Mouse (Mus musculus) hindbrain, postnatal 0 days (tissue): Measurements from ENCODE around the gene Ints14. TPM values are rescaled to one million over a fixed set of nuclear protein-coding genes. Genes with fewer than 3 reads are reported as not detected.

Experiments used
- ATAC-seq: fragments of 200-750 bp; cut with Nextera tagmentation; 2 replicates; pipeline ENCODE4 v1.8.0; 2017; ENCODE audit warnings: mild to moderate bottlenecking, moderate TSS enrichment, moderate library complexity
- DNase-seq: peaks from one replicate; pipeline ENCODE4 v3.0.0-alpha.2; 2015; ENCODE audit warnings: low spot score
- H3K27ac ChIP-seq: fragments of 300-500 bp; sonication (generic); 2 replicates; pipeline ENCODE4 v1.5.1; 2014; ENCODE audit warnings: mild to moderate bottlenecking
- H3K27me3 ChIP-seq: fragments of 300-500 bp; sonication (generic); 2 replicates; pipeline ENCODE4 v1.6.1; 2014; ENCODE audit warnings: low read length, mixed read lengths; ENCODE audit not compliant: insufficient read depth
- H3K36me3 ChIP-seq: fragments of 300-500 bp; sonication (generic); 2 replicates; pipeline ENCODE4 v1.6.1; 2014; ENCODE audit warnings: low read length, mixed read lengths; ENCODE audit not compliant: insufficient read depth
- H3K4me1 ChIP-seq: fragments of 300-500 bp; sonication (generic); 2 replicates; pipeline ENCODE4 v1.6.1; 2014; ENCODE audit warnings: antibody characterized with exemption, low read length, mixed read lengths; ENCODE audit not compliant: insufficient read depth
- H3K4me2 ChIP-seq: fragments of 300-500 bp; sonication (generic); 2 replicates; pipeline ENCODE4 v1.6.1; 2014; ENCODE audit warnings: low read depth, mild to moderate bottlenecking, low read length, moderate library complexity, mixed read lengths
- H3K4me3 ChIP-seq: fragments of 300-500 bp; sonication (generic); 2 replicates; pipeline ENCODE4 v1.5.1; 2014; ENCODE audit warnings: low read length
- H3K9ac ChIP-seq: fragments of 300-500 bp; sonication (generic); replicated peaks from 2 replicates; pipeline ENCODE4 v1.6.1; 2014; ENCODE audit warnings: mild to moderate bottlenecking, low read length, moderate library complexity, mixed read lengths
- H3K9me3 ChIP-seq: fragments of 300-500 bp; sonication (generic); 2 replicates; pipeline ENCODE4 v1.6.1; 2016; ENCODE audit warnings: low read length, mixed read lengths
- CTCF ChIP-seq: IDR thresholded peaks from 2 replicates; pipeline ENCODE4 v1.5.1; 2016; ENCODE audit warnings: antibody characterized with exemption, control low read depth, low read depth
- WGBS: fragments of 180-500 bp; shearing (Covaris S2); extraction: QIAGEN DNeasy Blood & Tissue Kit; methylation state at CpG from one replicate; pipeline ENCODE4 v1.1.7; 2014; 5-methylcytosine and 5-hydroxymethylcytosine counted together
- polyA plus RNA-seq: library from polyadenylated mRNA; unstranded; fragments of >200 nt; fragmentation: Nextera tagmentation; extraction: Ambion mirVana; gene quantifications from 2 replicates; pipeline ENCODE4 v1.2.1, GENCODE M21; 2015
- total RNA-seq: library from RNA; depleted of rRNA; stranded (reverse); fragments of >200 nt; gene quantifications from 2 replicates; pipeline ENCODE4 v1.2.3, GENCODE M21; 2014

Ints14 gene
- total and polyA plus RNA-seq, 2 experiments from 2014 or later: 28.8 to 30.4 TPM

GRCm38 (mm10) chr9:65016978-65017827 lies 56.5 kb downstream of the Ints14 start:
- peak; percentile 18 for DNase-seq
- 0 out of 2 replicates have a peak, but pooled peaks have one; percentile 10 for ATAC-seq
- TF ChIP-seq CTCF: no peak
- Histone ChIP-seq H3K4me3 (no peak overlapping the region), H3K27me3 (no peaks in the 10 kb centered on the region), H3K4me1 (peaks cover 43% of the 10 kb centered on the region), H3K9me3 (no peaks in the 10 kb centered on the region), H3K36me3 (no peaks in the 10 kb centered on the region), H3K9ac (no peak overlapping the region), H3K27ac (peak overlapping the region; percentile 78), H3K4me2 (peak overlapping the region; percentile 53)
- 63% methylated on average over 16 of the region's 16 CpGs for WGBS

- DNase-seq (no peak), ATAC-seq (no peak)
- H3K9me3 ChIP-seq: no peaks in the 10 kb centered on the region
- 79% methylated on average over 4 of the region's 4 CpGs for WGBS
- TF ChIP-seq CTCF: no peak
- no peak overlapping the region for H3K9ac ChIP-seq
- H3K4me3 ChIP-seq: no peak overlapping the region
- H3K27ac ChIP-seq: peak overlapping the region; percentile 78; the same call in 1 of the 2 replicates
- peaks cover 43% of the 10 kb centered on the region for H3K4me1 ChIP-seq
- H3K27me3 ChIP-seq: no peaks in the 10 kb centered on the region
- H3K36me3 ChIP-seq: no peaks in the 10 kb centered on the region
- H3K4me2 ChIP-seq: peak overlapping the region; percentile 53
Observed at GRCm38 (mm10) chr9:65017896-65018295, 57.2 kb downstream of the Ints14 start.

- ATAC-seq: no peak
- no peaks in the 10 kb centered on the region for H3K27me3 ChIP-seq
- peak overlapping the region; percentile 53 for H3K4me2 ChIP-seq
- H3K4me1 ChIP-seq: peaks cover 43% of the 10 kb centered on the region
- no peak for TF ChIP-seq CTCF
- no peaks in the 10 kb centered on the region for H3K9me3 ChIP-seq
- DNase-seq: no peak
- 0 out of 2 replicates have a peak overlapping the region, but pooled peaks have one; percentile 77 for H3K4me3 ChIP-seq
- H3K9ac ChIP-seq: 0 out of 2 replicates have a peak overlapping the region, but pooled peaks have one; percentile 13
- no peaks in the 10 kb centered on the region for H3K36me3 ChIP-seq
- H3K27ac ChIP-seq: 0 out of 2 replicates have a peak overlapping the region, but pooled peaks have one; percentile 78
- 55% methylated on average over 3 of the region's 3 CpGs for WGBS
Observed at GRCm38 (mm10) chr9:65018588-65019121, 58.0 kb downstream of the Ints14 start.

GRCm38 (mm10) chr9:65019146-65019545 lies 58.4 kb downstream of the Ints14 start:
- Histone ChIP-seq H3K36me3 (no peaks in the 10 kb centered on the region), H3K9me3 (no peaks in the 10 kb centered on the region), H3K4me3 (peak overlapping the region; percentile 77; the same call in 1 of the 2 replicates), H3K27ac (no peak overlapping the region), H3K27me3 (no peaks in the 10 kb centered on the region), H3K9ac (0 out of 2 replicates have a peak overlapping the region, but pooled peaks have one; percentile 13), H3K4me2 (peak overlapping the region; percentile 53), H3K4me1 (peaks cover 43% of the 10 kb centered on the region)
- TF ChIP-seq CTCF: no peak
- WGBS: 44% methylated on average over 3 of the region's 3 CpGs
- no peak for DNase-seq
- ATAC-seq: no peak

GRCm38 (mm10) chr9:65020128-65020527 lies 59.4 kb downstream of the Ints14 start:
- Histone ChIP-seq H3K36me3 (no peaks in the 10 kb centered on the region), H3K9ac (peak overlapping the region; percentile 92), H3K4me1 (peaks cover 43% of the 10 kb centered on the region), H3K27me3 (no peaks in the 10 kb centered on the region), H3K9me3 (no peaks in the 10 kb centered on the region), H3K4me2 (peak overlapping the region; percentile 53), H3K27ac (no peak overlapping the region), H3K4me3 (peak overlapping the region; percentile 77)
- no peak for ATAC-seq
- no peak for TF ChIP-seq CTCF
- WGBS: 67% methylated on average over 4 of the region's 4 CpGs
- no peak for DNase-seq

- Histone ChIP-seq H3K9me3 (no peaks in the 10 kb centered on the region), H3K4me2 (peak within 1 kb of the TSS; percentile 53), H3K4me3 (peak within 1 kb of the TSS; percentile 77), H3K9ac (peak within 1 kb of the TSS; percentile 92), H3K36me3 (no peaks in the 10 kb centered on the region), H3K27ac (peak within 1 kb of the TSS; percentile 82), H3K27me3 (no peaks in the 10 kb centered on the region), H3K4me1 (peaks cover 34% of the 10 kb centered on the region)
- no peak for TF ChIP-seq CTCF
- DNase-seq (peak; percentile 97), ATAC-seq (peak; percentile 96)
- under 1% methylated on average over 81 of the region's 81 CpGs for WGBS
Observed at GRCm38 (mm10) chr9:65020991-65021886, 60.5 kb downstream of the Ints14 start, which contains the start of gene Hacd3. Gene Hacd3, minus strand, starts transcription at chr9:65021693.
